Mouse (Mus musculus) spleen, adult 2 months (tissue): Measurements from ENCODE around the gene Limch1.

Experiments used
- CTCF ChIP-seq: fragments of 200-500 bp; IDR thresholded peaks from 2 replicates; pipeline ENCODE4 v1.5.1; 2011; ENCODE audit warnings: mild to moderate bottlenecking, inconsistent platforms; ENCODE audit not compliant: insufficient read depth, insufficient read length, insufficient replicate concordance; ENCODE audit errors: extremely low read depth
- POLR2A ChIP-seq: fragments of 200-500 bp; IDR thresholded peaks from 2 replicates; pipeline ENCODE4 v1.6.1; 2011; ENCODE audit warnings: low read depth, low read length, inconsistent platforms

DNA sequence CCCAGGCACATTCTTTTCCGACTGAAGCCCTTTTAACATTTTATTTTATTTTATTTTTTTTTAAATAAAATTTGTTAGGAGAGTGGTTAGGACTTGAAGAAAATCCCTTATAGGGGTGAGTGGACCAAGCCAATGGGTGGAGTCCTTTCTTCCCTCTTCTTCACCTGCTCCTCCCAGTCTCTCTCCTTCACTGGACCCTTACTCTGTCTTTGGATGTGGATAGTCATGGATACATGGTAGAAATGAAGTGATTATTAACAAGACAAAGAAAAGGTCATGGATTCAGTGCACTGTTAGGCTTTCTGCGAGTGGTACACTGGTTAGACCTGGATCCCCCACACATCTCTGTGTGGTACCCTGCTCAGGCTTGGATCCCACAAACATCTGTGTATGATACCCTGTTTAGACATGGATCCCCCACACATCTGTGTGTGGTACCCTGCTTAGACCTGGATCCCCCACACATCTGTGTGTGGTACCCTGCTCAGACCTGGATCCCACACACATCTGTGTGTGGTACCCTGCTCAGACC lies 12.1 kb downstream of the Limch1 start:
- no peak for TF ChIP-seq CTCF
- TF ChIP-seq POLR2A, result no peak
